Mouse (Mus musculus): Measurements from ENCODE around the gene 1700029J07Rik. TPM values are rescaled to one million over a fixed set of nuclear protein-coding genes. Genes with fewer than 3 reads are reported as not detected.

Gene 1700029J07Rik
- polyA plus RNA-seq, 1 experiment from 2014 or later, result 3.3 TPM

- H3K9ac ChIP-seq (ENCODE audit: low read depth, low read length), result no peak overlapping the region
- WGBS, result 77% methylated on average over 3 of the region's 3 CpGs
- H3K4me3 ChIP-seq (replicated peaks; ENCODE audit: low read depth, low read length), result no peak overlapping the region
- H3K27me3 ChIP-seq (ENCODE audit: insufficient read depth, low read length), result no peaks in the 10 kb centered on the region
- no peak for TF ChIP-seq CTCF (IDR thresholded peaks at IDR 0.05; ENCODE audit: low read depth)
- H3K9me3 ChIP-seq (replicated peaks; ENCODE audit: low read length), result no peaks in the 10 kb centered on the region
- ATAC-seq (replicated peaks; ENCODE audit: low FRiP score, low read depth), result no peak
- no peak for DNase-seq (ENCODE audit: low spot score)
- H3K36me3 ChIP-seq (ENCODE audit: insufficient read depth, low read length), result peaks cover 5% of the 10 kb centered on the region; the same call in 1 of the 2 replicates
- no peak overlapping the region for H3K27ac ChIP-seq
- no peak overlapping the region for H3K4me2 ChIP-seq (ENCODE audit: low read length)
- 0 out of 2 replicates have a peak, but pooled peaks cover 3% of the 10 kb centered on the region for H3K4me1 ChIP-seq (replicated peaks; ENCODE audit: insufficient read depth, low read length)
These were observed 20.5 kb upstream of the 1700029J07Rik start for GRCm38 (mm10) chr8:45995576-45995975.

- Histone ChIP-seq H3K4me3 (replicated peaks; ENCODE audit: low read depth, low read length) (no peak overlapping the region), H3K4me2 (ENCODE audit: low read length) (no peak overlapping the region), H3K9me3 (replicated peaks; ENCODE audit: low read length) (no peaks in the 10 kb centered on the region), H3K9ac (ENCODE audit: low read depth, low read length) (no peak overlapping the region), H3K27ac (no peak overlapping the region), H3K27me3 (ENCODE audit: insufficient read depth, low read length) (no peaks in the 10 kb centered on the region), H3K36me3 (ENCODE audit: insufficient read depth, low read length) (peaks cover 11% of the 10 kb centered on the region), H3K4me1 (replicated peaks; ENCODE audit: insufficient read depth, low read length) (0 out of 2 replicates have a peak, but pooled peaks cover 2% of the 10 kb centered on the region)
- no peak for ATAC-seq (replicated peaks; ENCODE audit: low FRiP score, low read depth)
- no peak for DNase-seq (ENCODE audit: low spot score)
- peak; percentile 35; the same call in 1 of the 2 replicates for TF ChIP-seq CTCF (IDR thresholded peaks at IDR 0.05; ENCODE audit: low read depth)
- WGBS, result 96% methylated on average over 2 of the region's 2 CpGs
These were observed 19.1 kb upstream of the 1700029J07Rik start for GRCm38 (mm10) chr8:45994111-45994510.

- 91% methylated on average over 4 of the region's 4 CpGs for WGBS
- Histone ChIP-seq H3K27ac (no peak overlapping the region), H3K27me3 (ENCODE audit: insufficient read depth, low read length) (no peaks in the 10 kb centered on the region), H3K4me2 (ENCODE audit: low read length) (no peak overlapping the region), H3K9me3 (replicated peaks; ENCODE audit: low read length) (no peaks in the 10 kb centered on the region), H3K36me3 (ENCODE audit: insufficient read depth, low read length) (peaks cover 18% of the 10 kb centered on the region), H3K9ac (ENCODE audit: low read depth, low read length) (no peak overlapping the region), H3K4me1 (replicated peaks; ENCODE audit: insufficient read depth, low read length) (no peaks in the 10 kb centered on the region), H3K4me3 (replicated peaks; ENCODE audit: low read depth, low read length) (no peak overlapping the region)
- DNase-seq (ENCODE audit: low spot score) (no peak), ATAC-seq (replicated peaks; ENCODE audit: low FRiP score, low read depth) (no peak)
- no peak for TF ChIP-seq CTCF (IDR thresholded peaks at IDR 0.05; ENCODE audit: low read depth)
These were observed 15.7 kb upstream of the 1700029J07Rik start for GRCm38 (mm10) chr8:45990631-45991310.

- ATAC-seq (replicated peaks; ENCODE audit: low FRiP score, low read depth) (no peak), DNase-seq (ENCODE audit: low spot score) (no peak)
- Histone ChIP-seq H3K27me3 (ENCODE audit: insufficient read depth, low read length) (no peaks in the 10 kb centered on the region), H3K27ac (no peak overlapping the region), H3K4me1 (replicated peaks; ENCODE audit: insufficient read depth, low read length) (no peaks in the 10 kb centered on the region), H3K9ac (ENCODE audit: low read depth, low read length) (no peak overlapping the region), H3K4me2 (ENCODE audit: low read length) (no peak overlapping the region), H3K36me3 (ENCODE audit: insufficient read depth, low read length) (peaks cover 17% of the 10 kb centered on the region), H3K4me3 (replicated peaks; ENCODE audit: low read depth, low read length) (no peak overlapping the region), H3K9me3 (replicated peaks; ENCODE audit: low read length) (no peaks in the 10 kb centered on the region)
- no peak for TF ChIP-seq CTCF (IDR thresholded peaks at IDR 0.05; ENCODE audit: low read depth)
- 77% methylated on average over 2 of the region's 2 CpGs for WGBS
These were observed 13.1 kb upstream of the 1700029J07Rik start for GRCm38 (mm10) chr8:45988189-45988588.

- H3K36me3 ChIP-seq (ENCODE audit: insufficient read depth, low read length), result peaks cover 17% of the 10 kb centered on the region
- H3K27ac ChIP-seq, result no peak overlapping the region
- TF ChIP-seq CTCF (IDR thresholded peaks at IDR 0.05; ENCODE audit: low read depth), result no peak
- DNase-seq (ENCODE audit: low spot score) (no peak), ATAC-seq (replicated peaks; ENCODE audit: low FRiP score, low read depth) (no peak)
- H3K9ac ChIP-seq (ENCODE audit: low read depth, low read length), result no peak overlapping the region
- no peak overlapping the region for H3K4me2 ChIP-seq (ENCODE audit: low read length)
- H3K27me3 ChIP-seq (ENCODE audit: insufficient read depth, low read length), result no peaks in the 10 kb centered on the region
- no peaks in the 10 kb centered on the region for H3K4me1 ChIP-seq (replicated peaks; ENCODE audit: insufficient read depth, low read length)
- H3K4me3 ChIP-seq (replicated peaks; ENCODE audit: low read depth, low read length), result no peak overlapping the region
- WGBS, result 62% methylated on average over 3 of the region's 3 CpGs
- H3K9me3 ChIP-seq (replicated peaks; ENCODE audit: low read length), result no peaks in the 10 kb centered on the region
These were observed 11.6 kb upstream of the 1700029J07Rik start for GRCm38 (mm10) chr8:45986665-45987064.

- peak overlapping the region; percentile 83 for H3K4me2 ChIP-seq (ENCODE audit: low read length)
- DNase-seq (ENCODE audit: low spot score), result peak; percentile 15
- no peak overlapping the region for H3K27ac ChIP-seq
- peak overlapping the region; percentile 66 for H3K4me3 ChIP-seq (replicated peaks; ENCODE audit: low read depth, low read length)
- peak overlapping the region; percentile 47 for H3K9ac ChIP-seq (ENCODE audit: low read depth, low read length)
- 60% methylated on average over 11 of the region's 11 CpGs for WGBS
- H3K27me3 ChIP-seq (ENCODE audit: insufficient read depth, low read length), result no peaks in the 10 kb centered on the region
- no peak for TF ChIP-seq CTCF (IDR thresholded peaks at IDR 0.05; ENCODE audit: low read depth)
- H3K9me3 ChIP-seq (replicated peaks; ENCODE audit: low read length), result no peaks in the 10 kb centered on the region
- ATAC-seq (replicated peaks; ENCODE audit: low FRiP score, low read depth), result no peak
- 0 out of 2 replicates have a peak, but pooled peaks cover 3% of the 10 kb centered on the region for H3K4me1 ChIP-seq (replicated peaks; ENCODE audit: insufficient read depth, low read length)
- peaks cover 7% of the 10 kb centered on the region; the same call in 1 of the 2 replicates for H3K36me3 ChIP-seq (ENCODE audit: insufficient read depth, low read length)
These were observed 901 bp upstream of the 1700029J07Rik start for GRCm38 (mm10) chr8:45975837-45976468.

All from kidney, postnatal 0 days (tissue).